Mouse (Mus musculus) embryo, embryonic 10 days (tissue): ENCODE measurements around the gene Mlxip.

Experiments used
- DNase-seq: peaks from one replicate; pipeline ENCODE4 v3.0.0-alpha.2; 2015; ENCODE audit warnings: low spot score

Mlxip gene

DNA sequence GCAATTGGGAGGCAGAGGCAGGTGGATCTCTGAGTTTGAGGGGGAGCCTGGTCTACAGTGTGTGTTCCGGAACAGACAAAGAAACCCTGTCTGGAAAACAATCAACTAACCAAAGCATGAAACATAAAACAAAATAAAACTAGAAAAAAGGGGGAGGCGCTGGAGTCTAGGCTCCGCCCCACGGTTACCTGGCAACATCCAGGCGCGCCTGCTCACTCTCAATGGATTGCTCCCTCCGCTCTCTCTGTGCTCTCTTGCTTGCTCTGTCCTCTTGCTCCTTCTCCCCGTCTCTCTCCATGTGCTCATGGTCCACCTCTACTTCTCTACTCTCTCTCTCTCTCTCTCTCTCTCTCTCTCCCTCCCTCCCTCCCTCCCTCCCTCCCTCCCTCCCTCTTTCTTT lies 11.9 kb upstream of the Mlxip start:
- DNase-seq = no peak

- DNase-seq = no peak
Measured at GRCm38 (mm10) chr5:123388452-123388851, 6.1 kb upstream of the Mlxip start.

DNA sequence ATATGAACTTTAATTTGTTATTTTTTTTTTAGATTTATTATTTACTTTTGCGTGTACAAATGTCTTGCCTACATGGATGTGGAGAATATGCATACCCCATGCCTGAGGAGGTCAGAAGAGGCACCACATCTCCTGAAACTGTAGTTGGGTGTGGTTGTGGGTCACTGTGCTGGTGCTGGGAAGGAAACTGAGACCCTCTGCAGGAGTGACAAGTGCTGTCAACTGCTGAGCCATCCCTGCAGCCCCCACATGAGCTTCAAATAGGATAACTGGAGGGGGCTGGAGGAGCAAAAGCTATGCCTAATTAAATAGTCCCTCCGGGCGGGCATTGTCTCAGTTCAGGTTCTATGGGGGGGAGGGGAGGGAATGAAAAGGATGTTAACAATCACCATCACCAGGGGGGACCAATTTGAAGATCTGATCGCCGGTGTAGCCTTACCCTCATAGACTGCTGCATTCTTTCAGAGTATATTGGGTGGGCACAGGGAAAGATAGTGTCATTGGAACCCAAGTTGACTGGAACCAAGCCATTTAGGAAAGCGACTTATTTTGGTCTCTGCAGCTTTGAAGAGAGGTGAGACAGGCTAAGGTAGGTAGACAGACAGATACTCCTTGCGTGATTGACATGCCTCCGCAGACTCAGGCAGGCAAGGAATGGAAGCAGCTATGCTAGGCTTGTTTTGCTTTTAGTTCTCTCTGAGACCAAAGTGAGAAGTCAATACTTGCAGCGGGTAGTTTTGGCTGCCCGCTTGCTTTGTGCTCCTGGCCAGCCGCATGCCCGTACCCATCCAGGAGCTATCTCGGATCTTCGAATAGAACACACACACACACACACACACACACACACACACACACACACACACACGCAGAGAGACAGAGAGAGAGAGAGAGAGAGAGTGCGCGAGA lies 3.8 kb upstream of the Mlxip start:
- DNase-seq = no peak

- DNase-seq = peak; percentile 79
Measured at GRCm38 (mm10) chr5:123391442-123391809, 3.2 kb upstream of the Mlxip start.

DNA sequence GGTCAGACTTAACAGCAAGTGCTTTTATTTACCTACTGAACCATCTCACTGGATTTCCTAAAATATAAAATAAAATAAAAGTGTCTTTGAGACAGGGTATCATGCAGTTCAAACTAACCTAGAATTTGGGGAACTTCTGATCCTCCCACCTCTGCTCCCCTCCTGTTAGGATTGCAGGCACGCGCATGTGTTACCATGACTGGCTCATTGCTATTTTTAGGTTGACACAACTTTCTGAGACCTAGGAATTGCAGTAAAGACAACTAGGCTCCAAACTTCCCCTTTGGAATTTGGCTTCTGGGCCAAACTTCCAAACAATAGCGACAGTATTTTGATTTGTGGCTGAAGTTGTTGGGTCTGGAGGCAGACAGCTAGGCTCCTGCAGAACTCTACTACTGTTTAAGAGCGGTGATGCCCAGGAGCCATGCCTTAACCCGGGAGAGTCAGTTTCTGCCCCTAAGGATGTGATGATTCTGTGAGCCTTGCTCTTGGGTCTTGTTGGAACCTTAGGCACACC lies 754 bp upstream of the Mlxip start:
- no peak for DNase-seq

DNA sequence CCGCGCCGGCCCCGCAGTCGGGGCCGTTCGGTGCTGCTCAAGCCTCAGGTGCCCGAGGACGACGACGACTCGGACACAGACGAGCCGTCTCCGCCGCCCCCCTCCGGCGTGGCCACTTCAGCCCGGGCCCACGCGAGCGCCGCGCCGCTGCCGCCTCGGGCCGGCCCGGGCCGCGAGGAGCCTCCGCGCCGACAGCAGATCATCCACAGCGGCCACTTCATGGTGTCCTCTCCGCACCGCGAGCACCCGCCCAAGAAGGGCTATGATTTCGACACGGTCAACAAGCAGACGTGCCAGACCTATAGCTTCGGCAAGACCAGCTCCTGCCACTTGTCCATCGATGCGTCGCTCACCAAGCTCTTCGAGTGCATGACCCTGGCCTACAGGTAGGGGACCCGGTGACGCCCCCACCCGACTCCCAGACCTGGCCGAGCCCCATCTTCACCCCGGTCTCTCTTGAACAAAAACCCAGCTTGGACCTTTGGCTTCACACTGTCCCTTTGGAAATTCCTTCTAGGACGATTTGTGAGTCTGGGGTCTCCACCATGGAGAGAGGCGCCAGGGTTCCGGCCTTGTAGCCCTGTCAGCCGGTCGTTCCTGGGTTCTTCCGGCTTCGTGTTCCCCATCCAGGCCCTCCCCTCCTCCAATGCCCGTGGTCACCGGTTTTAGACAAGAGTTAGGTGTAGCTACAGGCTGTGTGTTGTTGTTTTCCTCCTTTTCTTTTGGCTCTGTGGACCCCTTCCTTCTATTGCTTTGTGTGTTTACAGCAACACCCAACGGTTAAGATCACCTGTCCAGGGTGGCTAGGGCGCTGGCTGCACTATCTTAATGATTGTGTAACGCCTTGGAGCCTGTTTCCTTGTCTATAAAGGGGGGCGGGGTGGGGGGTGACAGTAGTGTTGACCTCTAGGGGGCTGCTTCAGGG lies 621 bp downstream of the Mlxip start:
- DNase-seq = peak; percentile 67

DNA sequence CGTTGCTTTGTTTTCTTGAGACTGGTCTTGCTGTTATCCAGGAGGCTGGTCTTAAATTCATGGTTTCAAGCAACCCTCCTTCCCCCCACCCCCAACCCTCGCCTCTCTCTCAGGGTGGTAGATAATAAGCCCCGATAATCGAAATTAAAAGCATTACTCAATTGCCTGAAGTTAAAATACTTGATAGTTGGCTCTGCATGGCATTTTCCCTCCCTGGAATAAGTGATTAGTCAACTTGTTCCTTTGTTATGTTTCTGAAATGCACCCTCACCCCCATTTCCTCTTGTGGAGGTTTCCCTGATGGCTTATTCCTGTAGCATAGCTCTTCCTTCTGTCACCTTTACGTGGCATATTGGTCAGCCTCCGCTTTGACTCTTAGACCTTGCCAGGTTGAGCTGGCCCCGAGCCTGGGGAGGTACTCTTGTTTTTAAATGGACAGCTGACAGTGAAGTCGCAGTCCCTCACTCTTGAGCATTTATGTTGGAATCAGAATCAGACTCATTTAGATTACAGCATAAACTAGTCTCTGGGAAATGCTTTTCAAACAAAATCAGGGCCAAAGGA lies 2.4 kb downstream of the Mlxip start:
- DNase-seq = no peak

- no peak for DNase-seq
Measured at GRCm38 (mm10) chr5:123397786-123398185, 3.2 kb downstream of the Mlxip start.

- no peak for DNase-seq
Measured at GRCm38 (mm10) chr5:123398856-123399498, 4.4 kb downstream of the Mlxip start.

- no peak for DNase-seq
Measured at GRCm38 (mm10) chr5:123404480-123404879, 9.9 kb downstream of the Mlxip start.

DNA sequence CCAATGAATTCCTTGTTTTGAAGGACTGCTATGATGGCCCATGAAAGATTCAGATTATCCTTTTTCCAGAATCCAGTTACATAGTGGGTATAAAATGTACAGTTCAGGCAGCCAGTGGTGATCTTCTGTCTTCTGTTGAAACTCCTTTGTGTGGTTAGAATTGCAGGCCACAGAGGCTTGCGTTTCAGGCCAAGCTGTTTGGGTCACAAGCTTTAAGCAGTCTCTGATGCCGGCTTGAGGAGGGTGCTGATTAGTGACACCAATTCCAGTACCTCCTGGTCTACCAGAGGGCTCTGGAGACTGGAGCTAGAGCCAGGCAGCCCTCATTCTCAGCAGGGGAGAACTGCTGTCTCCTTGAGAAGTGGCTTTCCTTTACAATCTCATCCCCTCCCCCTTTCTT lies 12.4 kb downstream of the Mlxip start:
- DNase-seq = no peak

DNA sequence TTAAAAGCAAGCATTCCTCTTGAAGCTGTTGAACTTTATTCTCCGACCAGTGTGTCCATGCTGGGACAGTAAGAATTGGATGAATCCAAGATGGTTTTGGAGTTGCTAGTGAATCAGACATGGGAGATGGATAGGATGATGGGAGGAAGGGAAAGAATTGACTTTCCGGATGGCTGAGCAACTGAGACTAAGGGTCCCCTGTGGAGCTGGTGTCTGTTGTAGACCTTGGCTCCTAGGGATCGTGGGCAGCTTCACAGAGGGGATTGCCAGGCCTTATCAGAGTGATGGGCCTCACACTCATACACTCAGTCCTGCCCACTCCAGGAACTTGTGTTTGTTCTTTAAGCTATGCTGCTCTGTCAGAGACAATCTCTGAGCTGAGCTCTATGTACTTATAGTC lies 13.6 kb downstream of the Mlxip start:
- no peak for DNase-seq

DNA sequence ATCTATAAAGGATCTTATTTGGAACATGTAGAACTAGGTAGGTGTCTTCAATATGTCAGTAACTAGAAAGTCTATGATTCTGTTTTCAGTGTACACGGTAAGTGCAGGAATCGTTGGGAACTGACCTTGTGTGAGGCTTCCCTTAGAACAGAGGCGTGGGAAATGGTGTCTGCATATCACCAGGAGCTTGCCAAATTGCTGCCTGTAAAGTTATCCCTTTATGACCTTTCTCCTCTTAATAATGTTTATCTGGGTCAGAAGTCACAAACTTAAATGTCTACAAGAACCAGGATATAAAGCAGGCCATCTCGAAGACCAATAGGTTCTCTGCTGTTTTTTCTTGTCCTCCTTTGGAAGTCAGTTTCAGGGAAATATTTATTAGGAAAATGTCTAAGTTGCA lies 17.6 kb downstream of the Mlxip start:
- no peak for DNase-seq

- DNase-seq = no peak
Measured at GRCm38 (mm10) chr5:123413866-123414363, 19.3 kb downstream of the Mlxip start.

DNA sequence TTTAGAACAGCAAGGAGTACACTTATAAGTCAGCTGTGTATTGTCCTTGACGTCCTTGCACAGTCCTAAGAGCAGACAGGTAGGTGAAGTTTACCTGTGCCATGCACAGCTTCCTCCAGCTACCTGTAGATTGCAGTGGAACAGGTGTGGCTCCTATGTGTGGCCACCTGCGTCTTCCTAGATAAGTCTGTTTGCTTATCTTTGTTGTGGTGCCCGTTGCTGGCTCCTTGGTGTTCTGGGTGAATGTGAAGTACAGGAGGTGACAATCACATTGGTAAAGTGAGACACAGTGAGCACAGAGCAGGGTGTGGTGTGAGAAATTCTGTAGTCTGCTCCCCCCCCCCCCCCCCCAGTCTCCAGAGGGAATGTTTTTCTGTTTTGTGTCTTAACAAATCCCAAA lies 21.6 kb downstream of the Mlxip start:
- no peak for DNase-seq

DNA sequence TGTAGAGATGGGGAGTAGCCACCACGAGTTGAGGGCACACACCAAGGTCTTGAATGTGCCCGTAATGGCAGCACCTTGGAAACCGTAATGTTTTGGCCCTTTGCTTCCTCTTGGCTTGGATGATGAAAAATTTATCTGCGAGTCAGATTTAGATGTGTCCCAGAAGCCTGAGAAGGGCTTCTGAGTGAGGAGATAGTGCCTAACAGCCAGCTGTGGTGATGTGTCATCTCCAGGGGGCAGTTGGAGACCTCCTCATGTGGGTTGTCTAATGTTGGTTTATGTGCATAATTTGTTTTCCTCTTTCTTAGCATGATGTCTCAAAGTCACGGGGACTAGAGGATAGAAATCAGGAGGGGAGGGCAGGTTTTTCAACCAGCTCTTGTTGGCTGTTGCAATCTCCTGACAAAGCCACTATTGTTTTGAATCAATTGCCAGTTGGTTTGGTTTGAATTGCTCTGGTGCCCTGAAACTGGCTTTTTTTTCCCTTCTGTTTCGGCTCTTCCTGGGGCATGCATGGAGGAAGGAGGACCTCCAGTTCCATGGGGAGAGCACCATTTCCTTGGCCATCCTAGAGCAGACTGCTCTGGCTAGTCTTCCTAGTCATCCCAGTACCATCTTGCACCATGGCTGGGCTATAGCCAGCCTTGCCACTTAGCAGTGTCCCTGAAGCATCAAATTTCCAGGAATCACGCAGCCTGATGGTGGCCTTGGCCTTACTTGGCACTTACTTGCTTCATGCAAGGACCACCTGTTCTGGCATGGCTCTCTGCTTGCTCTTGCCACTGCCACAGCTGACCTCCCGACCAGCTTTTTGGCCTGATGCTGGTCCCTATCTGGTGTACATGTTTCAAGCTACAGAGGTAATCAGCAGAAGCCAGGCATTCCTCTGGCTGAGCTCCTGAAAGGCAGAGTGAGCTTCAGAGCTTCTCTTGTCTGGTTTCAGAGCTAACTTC lies 22.2 kb downstream of the Mlxip start:
- DNase-seq = no peak

GRCm38 (mm10) chr5:123423885-123424284 lies 29.3 kb downstream of the Mlxip start:
- DNase-seq = no peak

DNA sequence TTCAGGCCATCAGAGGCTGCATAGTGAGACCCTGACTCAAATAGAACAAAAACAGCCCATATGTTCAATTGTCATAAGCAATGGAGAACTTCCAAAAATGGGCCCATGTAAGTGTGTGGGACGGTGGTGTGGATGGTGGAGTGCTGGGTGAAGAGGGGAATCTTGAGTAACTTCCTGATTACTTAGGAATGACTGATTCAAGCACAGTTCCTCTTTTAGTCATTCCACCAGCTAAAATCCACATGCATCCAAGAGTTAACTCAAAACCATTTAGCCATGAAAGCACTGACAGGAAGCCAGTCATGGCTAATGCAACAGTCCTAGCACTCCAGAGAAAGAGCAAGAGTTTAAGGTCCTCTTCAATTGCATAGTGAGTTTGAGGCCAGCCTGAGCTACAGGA lies 33.0 kb downstream of the Mlxip start:
- DNase-seq = no peak

- DNase-seq = no peak
Measured at GRCm38 (mm10) chr5:123431524-123432304, 37.1 kb downstream of the Mlxip start.
